Mouse (Mus musculus) liver, embryonic 12.5 days (tissue): ENCODE data around the gene Nrxn3. TPM values are rescaled to one million over a fixed set of nuclear protein-coding genes. Genes with fewer than 3 reads are reported as not detected.

Experiments used
- ATAC-seq: fragments of 200-750 bp; cut with Nextera tagmentation; 2 replicates; pipeline ENCODE4 v1.8.0; 2017; ENCODE audit warnings: moderate number of reproducible peaks, mild to moderate bottlenecking, moderate library complexity
- H3K27ac ChIP-seq: fragments of 300-500 bp; sonication (generic); 2 replicates; pipeline ENCODE4 v1.5.1; 2016; ENCODE audit warnings: mild to moderate bottlenecking
- H3K27me3 ChIP-seq: fragments of 300-500 bp; sonication (generic); replicated peaks from 2 replicates; pipeline ENCODE4 v1.6.1; 2016; ENCODE audit warnings: mild to moderate bottlenecking, moderate library complexity
- H3K36me3 ChIP-seq: fragments of 300-500 bp; sonication (generic); 2 replicates; pipeline ENCODE4 v1.6.1; 2016; ENCODE audit warnings: mild to moderate bottlenecking, moderate library complexity
- H3K4me1 ChIP-seq: fragments of 300-500 bp; sonication (generic); 2 replicates; pipeline ENCODE4 v1.6.1; 2016
- H3K4me2 ChIP-seq: fragments of 300-500 bp; sonication (generic); 2 replicates; pipeline ENCODE4 v1.6.1; 2016; ENCODE audit warnings: mild to moderate bottlenecking, moderate library complexity
- H3K4me3 ChIP-seq: fragments of 300-500 bp; sonication (generic); 2 replicates; pipeline ENCODE4 v1.5.1; 2016; ENCODE audit warnings: mild to moderate bottlenecking, moderate library complexity
- H3K9ac ChIP-seq: fragments of 300-500 bp; sonication (generic); 2 replicates; pipeline ENCODE4 v1.6.1; 2016; ENCODE audit warnings: mild to moderate bottlenecking, moderate library complexity
- H3K9me3 ChIP-seq: fragments of 300-500 bp; sonication (generic); replicated peaks from 2 replicates; pipeline ENCODE4 v1.6.1; 2016; ENCODE audit warnings: mild to moderate bottlenecking, moderate library complexity
- WGBS: fragments of 180-500 bp; shearing (Covaris S2); methylation state at CpG from one replicate; pipeline ENCODE4 v1.1.7; 2016; ENCODE audit not compliant: insufficient replicate concordance; 5-methylcytosine and 5-hydroxymethylcytosine counted together
- polyA plus RNA-seq: library from polyadenylated mRNA; unstranded; fragments of >200 nt; fragmentation: Nextera tagmentation; extraction: Ambion mirVana; gene quantifications from 2 replicates; pipeline ENCODE4 v1.2.1, GENCODE M21; 2016

The Nrxn3 gene
- polyA plus RNA-seq, 1 experiment from 2014 or later: 1.4 TPM

DNA sequence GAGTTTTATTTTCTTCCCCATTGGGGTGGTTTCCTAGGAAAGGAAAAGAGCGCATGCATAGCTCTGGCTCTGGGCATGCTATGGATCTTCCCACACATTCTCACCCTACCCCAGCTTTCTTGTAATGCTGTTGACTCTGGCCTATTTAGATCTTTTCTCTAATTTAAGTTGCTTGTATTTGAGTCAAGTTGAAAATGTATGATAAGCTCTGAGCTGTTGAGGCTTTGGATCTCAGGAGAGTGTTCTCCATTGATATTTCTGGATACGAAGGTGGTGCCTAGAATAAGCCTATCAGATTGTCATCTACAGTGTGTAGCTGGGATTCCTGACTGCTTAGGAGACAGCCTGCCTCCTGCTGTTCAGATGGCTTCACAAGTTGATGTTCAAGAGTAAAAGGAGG, 930.5 kb downstream of the Nrxn3 start:
- Histone ChIP-seq H3K4me3 (no peak overlapping the region), H3K27ac (no peak overlapping the region), H3K4me2 (no peak overlapping the region), H3K9ac (no peak overlapping the region), H3K27me3 (no peaks in the 10 kb centered on the region), H3K36me3 (no peaks in the 10 kb centered on the region), H3K4me1 (no peaks in the 10 kb centered on the region), H3K9me3 (no peaks in the 10 kb centered on the region)
- WGBS: 63% methylated on average over 2 of the region's 2 CpGs
- no peak for ATAC-seq

DNA sequence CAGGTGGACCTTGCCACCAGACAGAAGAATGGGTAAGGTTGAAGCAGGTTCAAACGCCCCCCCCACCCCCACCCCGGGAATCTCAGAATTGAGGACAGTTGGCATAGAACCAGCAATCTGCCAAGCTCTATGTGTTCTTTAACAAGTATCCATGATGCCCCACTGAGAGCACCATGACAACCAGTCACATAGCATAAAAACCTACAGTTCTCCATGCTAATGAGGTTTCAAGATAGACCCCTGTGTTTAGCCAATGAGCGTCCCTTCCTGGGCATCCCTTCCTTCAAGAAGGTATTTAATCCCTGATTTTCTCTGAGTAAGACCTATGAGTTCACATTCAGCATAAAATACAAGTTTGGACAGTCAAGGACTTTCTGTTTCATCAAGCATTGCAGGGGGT, 938.5 kb downstream of the Nrxn3 start:
- Histone ChIP-seq H3K4me2 (no peak overlapping the region), H3K4me1 (no peaks in the 10 kb centered on the region), H3K36me3 (no peaks in the 10 kb centered on the region), H3K9me3 (no peaks in the 10 kb centered on the region), H3K9ac (no peak overlapping the region), H3K27me3 (no peaks in the 10 kb centered on the region), H3K4me3 (no peak overlapping the region), H3K27ac (no peak overlapping the region)
- ATAC-seq: no peak
- 61% methylated on average over 3 of the region's 3 CpGs for WGBS

DNA sequence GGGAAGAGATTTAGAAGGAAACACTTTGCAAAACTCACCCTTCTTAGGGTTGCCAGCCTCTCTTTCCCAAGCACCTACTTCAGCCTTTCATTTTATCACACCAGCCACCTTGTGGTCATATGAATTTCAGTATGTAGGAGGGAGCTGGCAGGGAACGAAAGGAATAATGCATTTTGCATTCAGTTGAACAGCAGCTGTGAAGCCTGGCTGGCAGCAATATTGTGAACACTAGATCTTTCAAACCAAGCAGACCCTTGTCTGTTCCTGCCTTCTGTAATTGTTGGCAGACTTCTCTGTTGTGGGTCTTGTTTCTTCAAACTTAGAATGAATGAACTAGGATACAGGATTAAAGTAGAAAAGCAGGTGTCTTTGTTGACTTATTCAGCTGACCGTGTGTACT, 946.2 kb downstream of the Nrxn3 start:
- H3K4me2 ChIP-seq: no peak overlapping the region
- H3K36me3 ChIP-seq: no peaks in the 10 kb centered on the region
- H3K27ac ChIP-seq: no peak overlapping the region
- H3K9ac ChIP-seq: no peak overlapping the region
- H3K4me3 ChIP-seq: no peak overlapping the region
- no peaks in the 10 kb centered on the region for H3K27me3 ChIP-seq
- WGBS: 61% methylated on average over 2 of the region's 2 CpGs
- H3K4me1 ChIP-seq: no peaks in the 10 kb centered on the region
- H3K9me3 ChIP-seq: no peaks in the 10 kb centered on the region
- ATAC-seq: no peak

DNA sequence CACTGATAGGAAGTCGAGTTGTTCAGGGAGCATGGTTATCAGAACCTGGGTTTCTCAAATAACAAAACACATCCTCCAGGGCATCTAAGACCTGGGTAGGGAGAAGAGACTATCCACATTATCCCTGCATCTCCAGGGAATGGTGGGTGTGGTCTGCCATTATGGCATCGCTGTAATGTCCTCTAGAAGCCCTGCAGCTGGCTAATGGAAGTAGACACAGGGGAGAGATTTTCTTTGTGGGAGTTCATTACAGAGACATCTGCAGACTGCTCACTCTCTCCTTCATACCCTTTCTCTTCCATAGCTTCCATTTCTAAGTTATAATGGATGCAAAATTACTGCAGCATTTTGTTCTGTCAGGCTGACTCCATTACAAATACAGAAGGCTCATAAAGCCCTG, 950.1 kb downstream of the Nrxn3 start:
- H3K4me2 ChIP-seq: no peak overlapping the region
- no peaks in the 10 kb centered on the region for H3K9me3 ChIP-seq
- no peak overlapping the region for H3K9ac ChIP-seq
- H3K27me3 ChIP-seq: no peaks in the 10 kb centered on the region
- no peaks in the 10 kb centered on the region for H3K4me1 ChIP-seq
- no peaks in the 10 kb centered on the region for H3K36me3 ChIP-seq
- 48% methylated on average over 2 of the region's 2 CpGs for WGBS
- no peak for ATAC-seq
- no peak overlapping the region for H3K27ac ChIP-seq
- no peak overlapping the region for H3K4me3 ChIP-seq

DNA sequence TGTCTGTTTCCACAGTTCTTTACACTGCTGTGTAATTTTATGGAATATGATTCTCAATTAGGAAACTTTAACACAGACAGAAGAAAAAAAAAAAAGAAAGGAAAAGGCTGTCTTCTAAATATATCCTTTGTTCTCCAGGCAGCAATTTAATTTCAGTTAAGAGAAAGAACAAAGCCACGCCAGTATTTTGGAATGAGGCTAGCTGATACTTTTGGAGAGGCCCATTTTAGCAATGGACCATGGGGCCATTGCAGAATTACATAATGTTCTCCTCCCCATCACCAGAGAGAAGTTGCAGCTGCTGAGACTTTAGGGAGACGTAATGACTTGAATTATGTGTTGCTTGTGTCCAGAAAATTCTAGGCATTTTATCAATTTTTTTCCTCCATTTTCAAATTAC, 963.0 kb downstream of the Nrxn3 start:
- Histone ChIP-seq H3K9me3 (no peaks in the 10 kb centered on the region), H3K36me3 (no peaks in the 10 kb centered on the region), H3K9ac (no peak overlapping the region), H3K4me2 (no peak overlapping the region), H3K4me3 (no peak overlapping the region), H3K27ac (no peak overlapping the region), H3K27me3 (no peaks in the 10 kb centered on the region), H3K4me1 (no peaks in the 10 kb centered on the region)
- WGBS: 76% methylated on average over 2 of the region's 2 CpGs
- no peak for ATAC-seq

DNA sequence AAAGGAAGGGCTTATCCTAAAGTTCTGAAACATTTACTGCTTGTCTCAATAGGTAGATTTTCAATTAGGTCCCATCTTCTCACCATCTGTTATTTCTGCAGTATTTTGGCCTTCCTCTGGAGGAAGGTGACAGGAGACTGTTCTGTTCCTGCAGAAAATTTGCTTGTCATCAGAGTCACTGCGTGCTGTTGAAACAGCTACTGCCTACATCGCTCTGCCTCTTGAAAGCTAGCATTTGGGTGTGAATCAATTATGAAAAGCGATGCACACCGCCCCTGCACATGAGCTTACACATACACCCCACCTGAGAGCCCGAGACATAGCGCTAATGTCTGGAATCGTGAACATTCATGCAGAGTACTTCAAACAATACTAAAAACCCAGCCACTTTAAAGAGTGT, 966.4 kb downstream of the Nrxn3 start:
- no peaks in the 10 kb centered on the region for H3K4me1 ChIP-seq
- no peak overlapping the region for H3K9ac ChIP-seq
- ATAC-seq: no peak
- no peaks in the 10 kb centered on the region for H3K36me3 ChIP-seq
- WGBS: 67% methylated on average over 7 of the region's 7 CpGs
- H3K9me3 ChIP-seq: no peaks in the 10 kb centered on the region
- no peak overlapping the region for H3K4me2 ChIP-seq
- H3K4me3 ChIP-seq: no peak overlapping the region
- H3K27me3 ChIP-seq: no peaks in the 10 kb centered on the region
- no peak overlapping the region for H3K27ac ChIP-seq

GRCm38 (mm10) chr12:89699469-89699868, 976.8 kb downstream of the Nrxn3 start:
- no peak overlapping the region for H3K27ac ChIP-seq
- no peaks in the 10 kb centered on the region for H3K4me1 ChIP-seq
- no peaks in the 10 kb centered on the region for H3K27me3 ChIP-seq
- no peaks in the 10 kb centered on the region for H3K36me3 ChIP-seq
- no peak overlapping the region for H3K4me3 ChIP-seq
- no peak overlapping the region for H3K4me2 ChIP-seq
- 9% methylated on average over 4 of the region's 4 CpGs for WGBS
- no peaks in the 10 kb centered on the region for H3K9me3 ChIP-seq
- no peak for ATAC-seq
- H3K9ac ChIP-seq: no peak overlapping the region

DNA sequence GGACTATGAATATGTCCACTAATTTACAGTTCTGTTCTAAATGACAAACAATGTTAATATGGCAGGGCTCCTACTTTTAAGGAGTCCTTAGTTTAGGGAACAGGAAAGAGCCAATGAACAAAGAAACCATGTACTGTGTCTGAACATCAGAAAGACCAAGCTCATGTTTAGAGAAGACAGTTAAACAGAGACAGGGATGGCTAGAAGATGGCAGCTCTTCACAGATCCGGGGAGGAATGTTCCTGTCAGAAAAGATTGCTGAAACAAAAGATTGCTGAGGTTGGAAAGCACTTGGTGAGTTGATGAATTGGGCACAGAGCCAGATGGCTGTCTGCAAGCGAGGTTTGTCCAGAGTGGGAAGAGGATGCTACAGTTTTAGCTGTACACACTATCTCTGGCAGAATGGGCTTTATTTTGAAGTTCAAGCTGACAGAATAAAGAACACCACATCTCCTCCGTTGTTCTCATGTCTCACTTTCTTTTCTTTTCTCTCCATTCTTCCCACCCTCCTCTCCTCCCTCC, 978.3 kb downstream of the Nrxn3 start:
- H3K4me2 ChIP-seq: no peak overlapping the region
- no peaks in the 10 kb centered on the region for H3K4me1 ChIP-seq
- H3K4me3 ChIP-seq: no peak overlapping the region
- no peak overlapping the region for H3K9ac ChIP-seq
- H3K27me3 ChIP-seq: no peaks in the 10 kb centered on the region
- no peak for ATAC-seq
- 41% methylated on average over 3 of the region's 3 CpGs for WGBS
- no peaks in the 10 kb centered on the region for H3K9me3 ChIP-seq
- no peaks in the 10 kb centered on the region for H3K36me3 ChIP-seq
- no peak overlapping the region for H3K27ac ChIP-seq

DNA sequence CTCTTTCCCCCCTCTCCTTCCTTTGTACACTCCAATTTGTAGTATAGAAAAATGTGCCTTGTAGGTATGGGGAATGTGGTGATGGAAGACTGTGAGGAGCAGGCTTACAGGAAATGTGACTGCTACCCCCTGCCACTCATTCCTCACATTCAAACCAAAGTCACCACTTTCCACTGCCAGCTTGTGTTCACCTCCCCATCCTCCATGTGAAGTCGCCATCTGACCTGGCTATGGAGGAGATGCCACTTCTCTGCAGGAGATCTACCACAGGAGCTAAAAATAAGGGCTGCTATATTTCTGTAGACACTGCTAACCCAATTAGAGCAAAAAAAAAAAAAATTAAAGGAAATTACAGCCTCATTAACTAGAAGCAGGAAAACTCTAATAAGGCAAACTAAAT, 980.3 kb downstream of the Nrxn3 start:
- Histone ChIP-seq H3K4me2 (no peak overlapping the region), H3K9me3 (no peaks in the 10 kb centered on the region), H3K36me3 (no peaks in the 10 kb centered on the region), H3K4me3 (no peak overlapping the region), H3K9ac (no peak overlapping the region), H3K4me1 (no peaks in the 10 kb centered on the region), H3K27me3 (no peaks in the 10 kb centered on the region), H3K27ac (no peak overlapping the region)
- 50% methylated on average over 1 of the region's 1 CpGs for WGBS
- no peak for ATAC-seq

DNA sequence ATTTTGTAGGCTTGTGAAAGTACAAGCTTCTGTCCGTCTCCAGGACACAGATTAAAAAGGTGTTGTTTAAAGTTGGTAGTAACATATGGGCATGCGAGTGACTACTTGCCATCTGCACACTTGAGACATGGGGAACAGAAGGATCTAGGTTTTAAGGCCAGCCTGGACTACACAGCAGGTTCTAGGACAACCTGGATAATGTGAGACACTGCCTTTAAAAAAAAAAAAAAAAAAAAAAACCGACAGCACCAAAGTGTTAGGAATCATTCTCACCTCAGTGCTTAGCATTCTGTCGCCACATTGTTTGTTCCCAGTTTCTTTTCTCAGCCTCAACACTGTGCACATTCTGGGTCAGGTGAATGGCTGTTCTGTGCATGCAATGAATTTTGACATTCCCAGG, 985.2 kb downstream of the Nrxn3 start:
- H3K9ac ChIP-seq: no peak overlapping the region
- ATAC-seq: no peak
- H3K27me3 ChIP-seq: no peaks in the 10 kb centered on the region
- H3K4me2 ChIP-seq: no peak overlapping the region
- WGBS: 59% methylated on average over 4 of the region's 4 CpGs
- no peak overlapping the region for H3K4me3 ChIP-seq
- no peak overlapping the region for H3K27ac ChIP-seq
- H3K4me1 ChIP-seq: no peaks in the 10 kb centered on the region
- H3K36me3 ChIP-seq: no peaks in the 10 kb centered on the region
- no peaks in the 10 kb centered on the region for H3K9me3 ChIP-seq

DNA sequence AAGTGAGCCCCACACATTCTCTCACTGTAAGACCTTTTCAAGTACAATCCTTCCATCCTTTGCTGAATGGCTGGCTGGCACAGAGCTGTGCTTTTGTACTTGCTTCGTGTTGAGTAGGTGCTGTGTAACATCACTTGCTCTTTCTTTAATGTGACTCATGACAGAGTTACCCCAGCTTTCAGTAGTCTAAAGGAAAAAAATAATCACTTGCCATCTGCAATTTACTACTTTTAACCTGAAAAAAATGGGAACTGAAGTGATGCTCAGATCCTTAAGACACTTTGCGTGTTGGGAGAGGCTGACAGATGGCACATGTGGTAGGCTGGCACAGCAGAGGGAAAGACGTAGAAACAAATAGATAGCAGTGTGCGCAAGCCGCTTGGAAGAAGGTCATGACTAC, 987.8 kb downstream of the Nrxn3 start:
- no peaks in the 10 kb centered on the region for H3K9me3 ChIP-seq
- H3K27ac ChIP-seq: no peak overlapping the region
- no peak for ATAC-seq
- no peaks in the 10 kb centered on the region for H3K27me3 ChIP-seq
- WGBS: 81% methylated on average over 5 of the region's 5 CpGs
- H3K9ac ChIP-seq: no peak overlapping the region
- no peaks in the 10 kb centered on the region for H3K4me1 ChIP-seq
- no peak overlapping the region for H3K4me2 ChIP-seq
- no peaks in the 10 kb centered on the region for H3K36me3 ChIP-seq
- H3K4me3 ChIP-seq: no peak overlapping the region

GRCm38 (mm10) chr12:89711791-89712190, 989.1 kb downstream of the Nrxn3 start:
- H3K9ac ChIP-seq: no peak overlapping the region
- H3K4me1 ChIP-seq: no peaks in the 10 kb centered on the region
- ATAC-seq: no peak
- H3K27ac ChIP-seq: no peak overlapping the region
- no peaks in the 10 kb centered on the region for H3K27me3 ChIP-seq
- H3K9me3 ChIP-seq: no peaks in the 10 kb centered on the region
- WGBS: 78% methylated on average over 1 of the region's 1 CpGs
- H3K36me3 ChIP-seq: no peaks in the 10 kb centered on the region
- H3K4me2 ChIP-seq: no peak overlapping the region
- H3K4me3 ChIP-seq: no peak overlapping the region
